Mouse (Mus musculus) hindbrain, embryonic 10.5 days (tissue): ENCODE data around the gene Mib2. TPM values are rescaled to one million over a fixed set of nuclear protein-coding genes. Genes with fewer than 3 reads are reported as not detected.
A peak's percentile ranks its signal among the peaks of the same experiment; 100 is the strongest.
"Not testable (repeated sequence)": the region's sequence is repeated elsewhere in the genome, so short reads cannot be mapped to it uniquely, and the experiment has no call there.

Source experiments
- DNase-seq: peaks from one replicate; pipeline ENCODE4 v3.0.0-alpha.2; 2017; ENCODE audit warnings: low spot score
- H3K27ac ChIP-seq: fragments of 300-500 bp; sonication (generic); 2 replicates; pipeline ENCODE4 v1.5.1; 2016; ENCODE audit warnings: mild to moderate bottlenecking, moderate library complexity
- H3K27me3 ChIP-seq: fragments of 300-500 bp; sonication (generic); 2 replicates; pipeline ENCODE4 v1.6.1; 2016; ENCODE audit warnings: mild to moderate bottlenecking; ENCODE audit not compliant: poor library complexity, insufficient read depth, severe bottlenecking
- H3K36me3 ChIP-seq: fragments of 300-500 bp; sonication (generic); 2 replicates; pipeline ENCODE4 v1.6.1; 2016; ENCODE audit warnings: mild to moderate bottlenecking, moderate library complexity
- H3K4me1 ChIP-seq: fragments of 300-500 bp; sonication (generic); replicated peaks from 2 replicates; pipeline ENCODE4 v1.6.1; 2016; ENCODE audit warnings: mild to moderate bottlenecking
- H3K4me3 ChIP-seq: fragments of 300-500 bp; sonication (generic); 2 replicates; pipeline ENCODE4 v1.5.1; 2016; ENCODE audit warnings: mild to moderate bottlenecking, moderate library complexity
- H3K9me3 ChIP-seq: fragments of 300-500 bp; sonication (generic); 2 replicates; pipeline ENCODE4 v1.6.1; 2016; ENCODE audit warnings: mild to moderate bottlenecking, moderate library complexity
- WGBS: fragments of 180-500 bp; shearing (Covaris S2); methylation state at CpG from one replicate; pipeline ENCODE4 v1.1.7; 2016; 5-methylcytosine and 5-hydroxymethylcytosine counted together
- polyA plus RNA-seq: library from polyadenylated mRNA; unstranded; fragments of >200 nt; fragmentation: Nextera tagmentation; extraction: Ambion mirVana; gene quantifications from 2 replicates; pipeline ENCODE4 v1.2.1, GENCODE M21; 2016

Mib2 gene
- polyA plus RNA-seq, 1 experiment from 2014 or later, result 21.8 TPM

- Histone ChIP-seq H3K4me1 (peaks cover 23% of the 10 kb centered on the region), H3K9me3 (no peaks in the 10 kb centered on the region), H3K4me3 (peak overlapping the region; percentile 79), H3K27ac (peak overlapping the region; percentile 88), H3K36me3 (no peaks in the 10 kb centered on the region), H3K27me3 (peaks cover 47% of the 10 kb centered on the region)
- peak; percentile 65 for DNase-seq
- under 1% methylated on average over 92 of the region's 92 CpGs for WGBS
Measured at GRCm38 (mm10) chr4:155694482-155695401, 25.7 kb upstream of the Mib2 start.

GRCm38 (mm10) chr4:155694111-155694481 lies 25.1 kb upstream of the Mib2 start, which contains the start of gene Fndc10:
TSS of gene Fndc10 (plus strand) at chr4:155694342.
- H3K27ac ChIP-seq, result peak within 1 kb of the TSS; percentile 88
- H3K9me3 ChIP-seq, result no peaks in the 10 kb centered on the region
- H3K36me3 ChIP-seq, result no peaks in the 10 kb centered on the region
- H3K27me3 ChIP-seq, result peaks cover 47% of the 10 kb centered on the region
- H3K4me1 ChIP-seq, result peaks cover 23% of the 10 kb centered on the region
- peak; percentile 67 for DNase-seq
- peak within 1 kb of the TSS; percentile 79 for H3K4me3 ChIP-seq
- 1% methylated on average over 38 of the region's 47 CpGs for WGBS

- Histone ChIP-seq H3K27ac (no peak overlapping the region), H3K36me3 (no peaks in the 10 kb centered on the region), H3K9me3 (no peaks in the 10 kb centered on the region), H3K4me1 (peaks cover 23% of the 10 kb centered on the region), H3K4me3 (no peak overlapping the region), H3K27me3 (peaks cover 47% of the 10 kb centered on the region)
- 96% methylated on average over 3 of the region's 3 CpGs for WGBS
- DNase-seq, result no peak
Measured at GRCm38 (mm10) chr4:155692421-155692820, 23.4 kb upstream of the Mib2 start.

GRCm38 (mm10) chr4:155690571-155691375 lies 21.8 kb upstream of the Mib2 start:
- H3K4me3 ChIP-seq, result no peak overlapping the region
- H3K36me3 ChIP-seq, result no peaks in the 10 kb centered on the region
- no peak overlapping the region for H3K27ac ChIP-seq
- no peak for DNase-seq
- 84% methylated on average over 12 of the region's 12 CpGs for WGBS
- H3K9me3 ChIP-seq, result no peaks in the 10 kb centered on the region
- peaks cover 33% of the 10 kb centered on the region for H3K27me3 ChIP-seq
- H3K4me1 ChIP-seq, result peaks cover 21% of the 10 kb centered on the region

GRCm38 (mm10) chr4:155687764-155688163 lies 18.8 kb upstream of the Mib2 start:
- H3K9me3 ChIP-seq, H3K4me3 ChIP-seq, H3K27ac ChIP-seq, H3K36me3 ChIP-seq, H3K4me1 ChIP-seq, DNase-seq, H3K27me3 ChIP-seq: not testable (repeated sequence)
- WGBS, result 92% methylated on average over 4 of the region's 4 CpGs

GRCm38 (mm10) chr4:155683670-155684277 lies 14.8 kb upstream of the Mib2 start:
- DNase-seq, H3K36me3 ChIP-seq, H3K27me3 ChIP-seq, H3K4me1 ChIP-seq, H3K27ac ChIP-seq, H3K4me3 ChIP-seq, H3K9me3 ChIP-seq: not testable (repeated sequence)
- 89% methylated on average over 16 of the region's 19 CpGs for WGBS

GRCm38 (mm10) chr4:155675991-155676390 lies 7.0 kb upstream of the Mib2 start:
- no peak for DNase-seq
- Histone ChIP-seq H3K4me3 (no peak overlapping the region), H3K9me3 (no peaks in the 10 kb centered on the region), H3K4me1 (no peaks in the 10 kb centered on the region), H3K36me3 (no peaks in the 10 kb centered on the region), H3K27me3 (no peaks in the 10 kb centered on the region), H3K27ac (no peak overlapping the region)
- 84% methylated on average over 2 of the region's 2 CpGs for WGBS

GRCm38 (mm10) chr4:155672082-155672481 lies 3.1 kb upstream of the Mib2 start:
- Histone ChIP-seq H3K36me3 (no peaks in the 10 kb centered on the region), H3K27me3 (no peaks in the 10 kb centered on the region), H3K27ac (no peak overlapping the region), H3K4me1 (peaks cover 13% of the 10 kb centered on the region), H3K9me3 (no peaks in the 10 kb centered on the region), H3K4me3 (no peak overlapping the region)
- no peak for DNase-seq
- 68% methylated on average over 2 of the region's 2 CpGs for WGBS

- not testable (repeated sequence) for H3K27me3 ChIP-seq, H3K27ac ChIP-seq, H3K36me3 ChIP-seq, DNase-seq, H3K9me3 ChIP-seq, H3K4me3 ChIP-seq
- whole genome bisulfite sequencing, result 61% methylated on average over 4 of the region's 4 CpGs
- peaks cover 13% of the 10 kb centered on the region for H3K4me1 ChIP-seq
Measured at GRCm38 (mm10) chr4:155670236-155670635, 1.2 kb upstream of the Mib2 start.

GRCm38 (mm10) chr4:155669598-155670075 lies 639 bp upstream of the Mib2 start:
- H3K36me3 ChIP-seq, result peaks cover 2% of the 10 kb centered on the region
- H3K27me3 ChIP-seq, result no peaks in the 10 kb centered on the region
- H3K4me3 ChIP-seq, result peak overlapping the region; percentile 91
- no peaks in the 10 kb centered on the region for H3K9me3 ChIP-seq
- DNase-seq, result no peak
- 0 out of 2 replicates have a peak overlapping the region, but pooled peaks have one; percentile 88 for H3K27ac ChIP-seq
- H3K4me1 ChIP-seq, result peaks cover 13% of the 10 kb centered on the region
- 2% methylated on average over 8 of the region's 8 CpGs for WGBS

- Histone ChIP-seq H3K27ac (no peak overlapping the region), H3K9me3 (no peaks in the 10 kb centered on the region), H3K4me1 (peaks cover 13% of the 10 kb centered on the region), H3K27me3 (no peaks in the 10 kb centered on the region), H3K36me3 (peaks cover 7% of the 10 kb centered on the region), H3K4me3 (no peak overlapping the region)
- no peak for DNase-seq
Measured at GRCm38 (mm10) chr4:155666903-155667302, 2.1 kb downstream of the Mib2 start.

- peaks cover 18% of the 10 kb centered on the region for H3K27me3 ChIP-seq
- H3K36me3 ChIP-seq, result peaks cover 40% of the 10 kb centered on the region
- no peak for DNase-seq
- no peak overlapping the region for H3K27ac ChIP-seq
- H3K9me3 ChIP-seq, result no peaks in the 10 kb centered on the region
- 90% methylated on average over 12 of the region's 12 CpGs for WGBS
- H3K4me1 ChIP-seq, result no peaks in the 10 kb centered on the region
- H3K4me3 ChIP-seq, result no peak overlapping the region
Measured at GRCm38 (mm10) chr4:155660641-155661040, 8.4 kb downstream of the Mib2 start.
